Mouse (Mus musculus): ENCODE results near the gene Trim16. TPM values are rescaled to one million over a fixed set of nuclear protein-coding genes. Genes with fewer than 3 reads are reported as not detected.
A peak's percentile ranks its signal among the peaks of the same experiment; 100 is the strongest.

Gene Trim16
- total RNA-seq, 2 experiments from 2014 or later, result 1.4 to 1.6 TPM

DNA sequence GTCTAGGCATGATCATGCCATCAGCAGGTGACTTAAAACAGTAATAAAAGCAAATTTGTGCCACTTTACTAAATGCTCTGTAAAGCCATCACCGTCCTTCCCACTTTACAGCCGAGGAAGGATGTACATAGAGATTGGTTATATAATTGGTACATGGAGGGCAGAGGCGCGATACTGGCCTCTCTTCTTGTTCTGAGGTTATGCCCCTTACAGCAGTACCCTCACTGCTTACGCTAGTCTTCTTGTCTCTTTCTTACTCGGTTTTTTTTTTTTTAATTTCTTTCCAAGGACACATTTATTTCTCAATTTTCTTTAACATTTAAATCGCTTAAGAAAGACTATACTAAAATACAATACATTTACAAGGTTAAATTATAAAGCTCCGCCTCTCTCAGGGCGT, 58.7 kb downstream of the Trim16 start:
- peak in 1 of 2 experiments; percentile 15 for DNase-seq (ENCODE audit: low spot score in 2 of 2)
- H3K27ac ChIP-seq, result peak overlapping the region; percentile 91
- H3K4me3 ChIP-seq, result peak overlapping the region; percentile 71
- no peak for TF ChIP-seq CTCF (conservative IDR thresholded peaks at IDR 0.05)

- Histone ChIP-seq H3K4me3 (peak within 1 kb of the TSS; percentile 71), H3K27ac (peak within 1 kb of the TSS; percentile 93)
- peak; percentile 98 to 99 for DNase-seq (ENCODE audit: low spot score in 2 of 2)
- no peak for TF ChIP-seq CTCF (conservative IDR thresholded peaks at IDR 0.05)
These were observed 59.4 kb downstream of the Trim16 start, which contains the start of gene Tvp23b for GRCm38 (mm10) chr11:62879220-62880048. Gene Tvp23b (plus strand): TSS chr11:62879455.

GRCm38 (mm10) chr11:62883407-62883806, 63.4 kb downstream of the Trim16 start:
- H3K27ac ChIP-seq, result no peak overlapping the region
- no peak for DNase-seq (ENCODE audit: low spot score in 2 of 2)
- no peak overlapping the region for H3K4me3 ChIP-seq
- no peak for TF ChIP-seq CTCF (conservative IDR thresholded peaks at IDR 0.05)

DNA sequence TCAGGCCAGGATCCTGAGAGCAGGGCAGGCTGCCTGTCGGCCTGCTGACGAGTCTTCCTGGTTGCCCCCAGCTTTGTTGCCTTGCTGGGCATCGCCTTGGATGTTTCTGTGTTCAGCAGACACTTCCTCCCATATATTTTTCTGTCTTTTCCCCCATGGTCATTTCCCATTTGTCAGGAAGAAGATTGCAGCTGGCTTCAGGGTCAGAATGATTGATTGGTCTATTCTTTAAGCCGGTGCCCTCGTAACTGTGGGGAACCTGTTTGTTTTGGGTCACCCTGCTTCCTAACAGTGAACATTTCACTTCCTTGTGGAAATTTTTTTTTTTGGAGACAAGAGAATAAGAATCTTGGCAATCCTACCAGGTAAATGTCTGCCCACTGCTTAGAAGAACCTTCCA, 65.3 kb downstream of the Trim16 start:
- TF ChIP-seq CTCF (conservative IDR thresholded peaks at IDR 0.05), result no peak
- DNase-seq (ENCODE audit: low spot score in 2 of 2), result no peak
- no peak overlapping the region for H3K27ac ChIP-seq
- no peak overlapping the region for H3K4me3 ChIP-seq

DNA sequence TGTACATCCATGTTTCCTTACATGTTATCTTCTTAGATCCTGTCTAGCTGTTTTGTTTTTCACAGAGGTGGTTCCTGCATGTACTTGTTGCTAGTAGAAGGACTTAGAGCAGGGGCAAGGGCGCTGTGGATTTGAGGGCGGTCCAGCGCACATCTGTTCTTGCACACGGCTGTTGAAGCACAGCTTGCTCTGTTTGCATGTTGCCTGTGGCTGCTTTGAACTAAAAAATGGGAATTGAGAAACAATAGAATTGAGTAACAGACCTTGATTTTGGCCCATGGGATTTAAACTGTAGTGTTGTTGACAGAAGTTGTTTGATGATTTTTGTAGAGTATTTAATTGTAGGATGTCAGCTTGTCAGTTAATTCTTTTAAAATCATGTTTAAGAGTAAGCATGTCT, 70.8 kb downstream of the Trim16 start:
- no peak for TF ChIP-seq CTCF (conservative IDR thresholded peaks at IDR 0.05)
- peak in 1 of 2 experiments; percentile 5 for DNase-seq (ENCODE audit: low spot score in 2 of 2)
- H3K27ac ChIP-seq, result peak overlapping the region; percentile 40; the same call in 1 of the 2 replicates
- no peak overlapping the region for H3K4me3 ChIP-seq

GRCm38 (mm10) chr11:62891763-62892162, 71.7 kb downstream of the Trim16 start:
- Histone ChIP-seq H3K4me3 (no peak overlapping the region), H3K27ac (no peak overlapping the region)
- TF ChIP-seq CTCF (conservative IDR thresholded peaks at IDR 0.05), result no peak
- no peak for DNase-seq (ENCODE audit: low spot score in 2 of 2)

Other genes starting within 250 kb of the Trim16 start
- 10 to 100 TPM; 12.8 to 14.0 TPM for gene Trpv2, start 245.7 kb upstream of the Trim16 start, total RNA-seq (2021)
- gene Lrrc75a, start 171.7 kb upstream of the Trim16 start, total RNA-seq (2021), result 1 to 10 TPM; 7.3 to 7.6 TPM
- 10 to 100 TPM; 15.8 to 16.5 TPM for gene Mmgt2, start 171.6 kb upstream of the Trim16 start, total RNA-seq (2021)
- 10 to 100 TPM; 17.2 to 18.8 TPM for gene Zfp287, start 88.3 kb upstream of the Trim16 start, total RNA-seq (2021)
- gene Gm10428, start 67.1 kb upstream of the Trim16 start, total RNA-seq (2021), result not detected
- 10 to 100 TPM; 24.3 to 33.1 TPM for gene Zfp286, start 30.8 kb upstream of the Trim16 start, total RNA-seq (2021)
- gene Fbxw10, start 26.8 kb downstream of the Trim16 start, total RNA-seq (2021), result 1 to 10 TPM; 1.9 to 2.6 TPM
- gene Tvp23b, start 59.2 kb downstream of the Trim16 start, total RNA-seq (2021), result 10 to 100 TPM; 27.6 to 30.5 TPM
- not detected for gene Cdrt4, start 131.0 kb downstream of the Trim16 start, total RNA-seq (2021)
- gene Tekt3, start 241.4 kb downstream of the Trim16 start, total RNA-seq (2021), result under 1 TPM in 1 of 2 experiments, not detected in 1; 0.20 TPM